Mouse (Mus musculus) gastrocnemius, postnatal 4 days (tissue): ENCODE data around the gene Gm9903. TPM values are rescaled to one million over a fixed set of nuclear protein-coding genes. Genes with fewer than 3 reads are reported as not detected.

ENCODE experiments used
- total RNA-seq, 2 experiments: library from RNA; stranded (reverse); gene quantifications; 2 replicates each; pipeline ENCODE4 v1.2.3; 2021

Gene Gm9903
- total RNA-seq, 2 experiments from 2014 or later = 1.8 to 1.9 TPM

Other genes with a start within 250 kb of the Gm9903 start
- gene Nkx1-1, start 195.9 kb upstream of the Gm9903 start, total RNA-seq = not detected
- 10 to 100 TPM; 37.5 to 42.7 TPM for gene Fam53a, start 290 bp upstream of the Gm9903 start, total RNA-seq
- 10 to 100 TPM; 38.4 to 42.2 TPM for gene Slbp, start 22.6 kb downstream of the Gm9903 start, total RNA-seq
- 10 to 100 TPM; 31.2 to 33.7 TPM for gene Tacc3, start 28.2 kb downstream of the Gm9903 start, total RNA-seq
- 10 to 100 TPM; 26.5 to 27.1 TPM for gene Tmem129, start 28.5 kb downstream of the Gm9903 start, total RNA-seq
- gene Fgfr3, start 91.7 kb downstream of the Gm9903 start, total RNA-seq = 1 to 10 TPM; 2.2 to 2.6 TPM
- gene Letm1, start 152.9 kb downstream of the Gm9903 start, total RNA-seq = 10 to 100 TPM; 43.7 to 51.3 TPM
- gene Nsd2, start 190.8 kb downstream of the Gm9903 start, total RNA-seq = 10 to 100 TPM; 72.1 to 75.6 TPM